Mouse (Mus musculus) G1E (cell line): ENCODE measurements around the gene Pcca.

Source experiments
- CTCF ChIP-seq: IDR thresholded peaks from 2 replicates; pipeline ENCODE4 v1.5.1; 2012; ENCODE audit warnings: low read depth, low read length, inconsistent platforms, mixed read lengths
- GATA1 ChIP-seq: IDR thresholded peaks from 2 replicates; pipeline ENCODE4 v1.6.1; 2012; ENCODE audit warnings: borderline replicate concordance, low read length, inconsistent platforms, mixed read lengths
- GATA2 ChIP-seq: IDR thresholded peaks from 2 replicates; pipeline ENCODE4 v1.6.1; 2012; ENCODE audit warnings: low read depth, low read length, inconsistent platforms, borderline replicate concordance
- POLR2AphosphoS5 ChIP-seq: IDR thresholded peaks from 2 replicates; pipeline ENCODE4 v1.6.1; 2012; ENCODE audit warnings: low read depth, low read length, inconsistent platforms; ENCODE audit not compliant: insufficient replicate concordance
- TAL1 ChIP-seq: conservative IDR thresholded peaks from 2 replicates; pipeline ENCODE4 v1.6.1; 2012; ENCODE audit warnings: low read depth, low read length, inconsistent platforms, mixed read lengths

DNA sequence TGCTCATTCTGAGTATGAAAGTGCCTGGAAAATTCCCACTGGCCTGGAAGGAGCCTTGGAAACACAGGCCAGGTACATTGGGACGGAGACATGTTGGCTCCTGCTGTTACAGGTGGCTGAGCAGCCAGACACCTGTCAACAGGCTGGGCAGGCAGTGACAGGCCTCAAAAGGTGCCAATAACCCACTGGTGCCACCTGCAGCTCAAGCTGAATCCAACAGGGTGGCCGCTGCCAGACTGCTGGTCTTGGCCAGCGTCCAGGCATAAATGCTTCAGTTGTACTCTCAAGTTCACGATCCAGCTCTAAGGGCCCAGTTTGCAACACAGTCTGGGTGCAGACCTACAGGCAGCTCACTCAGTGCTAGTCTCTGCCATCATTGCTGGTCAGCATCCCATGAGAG, 368.8 kb downstream of the Pcca start:
- TF ChIP-seq CTCF (no peak), GATA1 (no peak), TAL1 (no peak), POLR2AphosphoS5 (no peak), GATA2 (no peak)
